Mouse (Mus musculus) retina, adult 2 months (tissue): ENCODE measurements at regions not wholly inside any gene's neighbourhood (a gene's known extent, or its start where the extent isn't known, plus 50 kb on each side); places are given as distances from the start of the nearest gene placed in this dataset.

ENCODE experiments used
- DNase-seq: peaks from one replicate; pipeline ENCODE4 v3.0.0-alpha.2; 2012; ENCODE audit warnings: low read depth, low spot score

DNA sequence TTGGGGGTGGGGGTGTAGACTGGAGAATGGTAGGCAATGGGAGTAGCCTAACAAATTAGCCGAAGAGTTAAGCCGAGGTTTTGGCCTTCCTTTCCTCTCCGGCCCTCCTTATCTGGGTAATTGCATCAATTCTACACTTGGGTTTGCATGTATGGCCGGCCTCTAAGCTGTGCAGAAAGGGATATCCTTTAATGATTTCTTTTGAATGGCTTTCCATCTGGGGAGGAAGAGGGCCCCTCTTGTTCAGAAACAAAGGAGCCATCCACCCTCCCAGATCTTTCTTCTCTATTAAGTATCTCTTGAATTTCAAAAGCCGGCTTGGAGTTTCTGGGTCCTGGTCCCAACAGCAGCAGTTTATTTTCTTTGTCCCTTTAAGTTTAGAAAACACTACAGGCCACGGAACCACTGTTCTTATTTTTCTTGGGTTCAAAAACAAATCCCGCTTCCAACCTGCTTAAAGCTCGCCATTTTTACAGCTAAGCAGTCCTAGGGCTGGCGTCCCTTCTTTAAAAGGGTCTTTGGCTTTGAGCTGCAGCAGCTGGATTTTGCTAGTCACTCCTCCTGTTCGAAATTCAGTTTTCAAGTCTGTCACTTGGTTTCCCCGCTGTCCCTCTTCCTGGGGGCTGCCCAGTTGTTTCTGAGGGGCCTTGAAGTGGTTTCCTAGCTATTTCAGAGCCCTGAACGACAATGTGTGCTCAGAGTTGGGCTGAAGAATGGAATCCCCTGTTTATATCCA, 73.1 kb upstream of the Lrig1 start:
- DNase-seq, result no peak

DNA sequence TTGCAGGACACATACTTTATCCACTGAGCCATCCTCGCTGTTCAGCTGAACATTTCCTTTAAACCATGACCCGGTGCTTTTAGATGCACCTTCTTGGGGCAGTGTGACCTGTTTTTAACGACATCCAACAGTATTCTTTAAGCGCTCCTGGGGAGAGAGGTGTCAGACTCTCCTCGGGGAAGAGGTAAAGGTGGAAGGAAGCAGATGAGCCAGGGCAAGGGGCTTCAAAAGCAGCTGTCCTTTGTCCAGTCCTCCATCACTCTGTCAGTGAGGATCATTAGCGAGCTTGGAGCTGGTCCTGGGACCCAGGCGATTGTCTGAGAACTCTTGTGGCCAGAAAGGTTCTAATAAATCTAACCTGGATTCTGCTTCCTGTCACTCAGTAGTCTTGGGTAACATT, 72.4 kb upstream of the Lrig1 start:
- no peak for DNase-seq

DNA sequence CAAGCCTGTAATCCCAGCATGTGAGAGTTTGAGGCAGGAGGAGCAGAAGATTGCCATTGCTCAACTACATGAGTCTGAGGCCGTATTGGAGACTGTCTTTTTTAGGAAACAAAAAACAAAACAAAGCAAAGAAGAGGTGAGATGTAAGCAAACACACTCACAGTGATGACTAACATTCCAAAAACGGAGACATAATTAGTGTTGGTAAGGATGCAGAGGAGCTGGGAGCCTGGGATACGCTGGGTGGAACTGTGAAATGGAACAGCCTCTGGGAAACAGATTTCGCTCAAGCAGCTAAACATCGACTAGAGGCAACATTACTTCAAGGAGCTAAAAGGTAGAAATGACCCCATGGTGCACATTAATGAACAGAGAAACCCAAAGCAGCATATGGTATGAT, 68.3 kb upstream of the Lrig1 start:
- no peak for DNase-seq

DNA sequence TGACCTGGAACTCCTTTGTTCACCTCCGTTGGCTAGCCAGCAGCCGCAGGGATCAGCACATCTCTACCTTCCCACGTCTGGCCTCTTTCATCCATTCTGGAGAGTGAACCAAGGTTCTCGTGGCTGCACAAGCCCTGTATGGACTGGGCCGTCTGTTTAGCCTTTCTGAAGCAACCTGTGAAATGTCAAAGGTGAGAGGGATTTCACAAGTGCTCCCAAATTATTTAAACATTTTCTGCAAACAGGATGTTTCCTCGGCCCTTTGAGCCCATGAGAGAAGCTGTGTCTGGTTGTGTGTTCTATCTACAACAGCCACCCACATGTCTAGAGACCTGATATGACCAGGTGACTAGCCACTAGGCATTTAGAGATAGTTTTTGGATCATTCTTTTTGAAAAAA, 65.8 kb upstream of the Lrig1 start:
- no peak for DNase-seq

DNA sequence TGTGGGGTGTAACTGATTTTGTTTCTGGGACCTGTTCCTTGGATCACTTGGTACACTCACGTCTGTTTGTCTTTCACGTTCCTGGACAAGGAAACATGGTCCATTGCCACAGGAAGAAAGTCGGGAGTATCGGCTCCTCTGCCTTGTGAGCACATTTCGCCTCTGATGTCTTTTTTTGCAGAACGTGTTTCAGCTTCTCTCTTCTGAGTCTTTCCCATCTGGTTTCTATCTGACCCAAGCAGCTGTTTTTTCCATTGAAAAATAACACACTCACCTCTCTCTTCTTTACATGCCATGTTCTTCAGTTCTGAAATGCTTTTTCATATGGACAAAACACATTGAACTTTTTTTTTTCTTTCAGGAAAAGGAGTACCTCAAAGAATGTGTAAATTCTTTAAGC, 61.4 kb upstream of the Lrig1 start:
- no peak for DNase-seq

DNA sequence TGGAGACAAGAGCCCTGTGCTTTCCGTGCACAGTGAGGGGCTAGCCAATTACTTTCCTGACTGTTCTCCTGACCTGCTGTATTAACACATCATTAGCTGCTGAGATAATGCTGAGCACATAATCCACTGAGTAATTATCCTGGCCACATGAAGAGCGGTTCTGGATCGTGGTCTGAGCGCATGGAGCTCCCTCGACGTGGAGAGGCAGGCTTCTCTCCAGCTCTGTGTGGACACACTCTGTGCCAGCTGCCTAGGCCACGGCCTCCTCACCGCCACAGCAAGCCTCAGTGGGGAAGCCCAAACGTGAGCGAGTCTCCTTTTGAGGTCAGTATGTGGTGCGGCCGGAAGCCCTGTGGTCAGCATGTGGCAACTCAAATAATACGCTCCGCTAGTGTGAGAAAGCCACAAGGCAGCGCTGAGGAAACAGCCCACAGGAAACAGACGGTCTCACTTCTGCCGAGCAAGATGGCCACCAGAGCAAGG, 60.7 kb upstream of the Lrig1 start:
- DNase-seq, result no peak

DNA sequence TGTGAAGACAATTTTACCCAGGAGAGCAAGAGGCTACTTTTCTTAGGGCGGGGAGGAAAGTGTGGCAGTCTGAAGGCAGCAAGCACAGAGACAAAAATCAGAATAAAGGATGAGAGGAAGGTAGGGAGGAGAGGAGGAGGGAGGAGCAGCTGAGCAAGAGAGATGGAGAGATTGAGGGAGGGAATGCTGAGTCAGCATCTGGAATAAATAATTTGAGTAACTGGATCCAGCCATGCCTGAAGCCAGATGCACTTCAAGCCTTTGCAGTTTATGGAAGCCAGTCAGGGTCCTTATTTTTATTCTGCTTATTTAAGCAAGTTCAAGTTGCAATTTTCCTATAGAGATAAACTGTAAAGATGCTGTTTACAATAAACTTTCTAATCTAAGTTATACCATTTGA, 59.7 kb upstream of the Lrig1 start:
- DNase-seq, result no peak

DNA sequence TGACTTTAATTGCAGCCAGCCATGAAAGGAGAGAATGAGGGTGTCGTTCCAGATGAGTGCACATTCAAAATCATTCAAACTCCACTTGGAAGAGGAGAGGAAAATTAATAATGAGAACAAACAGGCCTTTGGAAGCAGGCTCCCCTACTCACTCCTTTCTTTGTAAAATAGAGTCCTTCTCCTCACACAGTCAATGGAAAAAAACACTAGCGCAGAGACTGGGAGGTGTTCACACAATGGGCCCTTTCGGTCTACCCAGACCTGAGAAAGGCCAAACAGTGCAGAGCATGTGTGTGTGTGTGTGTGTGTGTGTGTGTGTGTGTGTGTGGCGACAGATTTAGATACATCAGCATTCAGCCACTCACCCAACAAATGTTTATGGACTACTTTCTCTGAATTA, 56.0 kb upstream of the Lrig1 start:
- DNase-seq, result no peak

DNA sequence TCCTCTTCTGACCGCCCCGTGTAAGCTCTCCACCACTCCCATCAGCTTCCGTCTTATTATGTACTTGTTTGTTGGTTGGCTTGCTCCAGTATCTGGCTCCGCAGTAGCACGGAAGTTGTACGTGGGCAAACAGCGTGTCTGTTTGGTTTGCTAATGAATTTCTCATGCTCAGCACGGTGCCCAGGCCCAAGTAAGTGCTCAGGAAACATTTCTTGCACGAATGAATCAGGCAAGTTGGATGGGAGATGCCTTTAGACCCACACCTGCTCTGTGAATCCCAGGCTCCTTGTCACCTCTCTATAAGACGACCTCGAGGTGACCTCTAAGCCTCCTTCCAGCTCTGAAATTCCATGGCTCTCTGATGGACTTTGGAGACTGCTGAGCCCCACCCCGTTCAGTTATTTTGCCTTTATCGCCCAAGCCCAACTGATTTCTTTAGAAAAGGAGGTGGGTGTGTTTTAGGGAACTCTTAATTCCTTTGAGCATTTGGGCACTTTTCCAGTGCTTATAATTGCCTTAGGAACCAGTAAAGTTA, 55.4 kb upstream of the Lrig1 start:
- no peak for DNase-seq

DNA sequence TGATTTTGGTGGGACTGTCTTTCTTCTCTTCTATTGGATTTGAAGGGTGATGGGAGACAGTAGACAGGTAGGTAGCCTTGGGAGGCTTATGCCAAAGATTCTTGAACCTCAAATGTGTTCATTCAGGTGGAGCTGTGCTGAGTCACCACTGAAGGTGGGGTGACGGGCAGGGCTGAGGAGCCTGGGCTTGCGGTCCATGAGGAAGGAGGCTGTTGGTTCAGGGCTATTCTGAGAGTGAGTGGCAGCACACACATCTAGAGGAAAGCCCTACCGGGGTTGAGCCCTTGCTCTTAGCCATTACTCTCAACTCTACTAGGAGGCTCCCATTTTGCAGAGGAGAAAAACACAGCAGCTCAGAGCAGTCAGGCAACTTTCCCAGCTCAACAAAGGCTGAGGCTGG, 54.6 kb upstream of the Lrig1 start:
- DNase-seq, result no peak

DNA sequence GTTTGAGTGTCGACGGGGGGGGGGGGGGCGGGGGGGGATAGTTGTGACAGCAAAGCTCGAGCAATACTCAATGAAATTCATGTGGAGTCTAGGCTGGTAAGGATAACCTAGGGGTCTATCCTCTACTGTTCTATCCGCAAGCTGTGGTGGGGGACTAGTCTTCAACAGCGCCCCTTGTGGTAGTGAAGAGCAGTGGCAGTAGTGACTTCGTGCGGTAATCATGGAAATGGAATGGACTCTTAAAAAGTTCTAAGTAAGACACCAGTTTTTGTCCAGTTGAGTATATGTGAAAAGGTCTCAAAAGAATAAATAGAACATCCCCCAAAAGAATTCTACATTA, 51.1 kb upstream of the Lrig1 start:
- no peak for DNase-seq

DNA sequence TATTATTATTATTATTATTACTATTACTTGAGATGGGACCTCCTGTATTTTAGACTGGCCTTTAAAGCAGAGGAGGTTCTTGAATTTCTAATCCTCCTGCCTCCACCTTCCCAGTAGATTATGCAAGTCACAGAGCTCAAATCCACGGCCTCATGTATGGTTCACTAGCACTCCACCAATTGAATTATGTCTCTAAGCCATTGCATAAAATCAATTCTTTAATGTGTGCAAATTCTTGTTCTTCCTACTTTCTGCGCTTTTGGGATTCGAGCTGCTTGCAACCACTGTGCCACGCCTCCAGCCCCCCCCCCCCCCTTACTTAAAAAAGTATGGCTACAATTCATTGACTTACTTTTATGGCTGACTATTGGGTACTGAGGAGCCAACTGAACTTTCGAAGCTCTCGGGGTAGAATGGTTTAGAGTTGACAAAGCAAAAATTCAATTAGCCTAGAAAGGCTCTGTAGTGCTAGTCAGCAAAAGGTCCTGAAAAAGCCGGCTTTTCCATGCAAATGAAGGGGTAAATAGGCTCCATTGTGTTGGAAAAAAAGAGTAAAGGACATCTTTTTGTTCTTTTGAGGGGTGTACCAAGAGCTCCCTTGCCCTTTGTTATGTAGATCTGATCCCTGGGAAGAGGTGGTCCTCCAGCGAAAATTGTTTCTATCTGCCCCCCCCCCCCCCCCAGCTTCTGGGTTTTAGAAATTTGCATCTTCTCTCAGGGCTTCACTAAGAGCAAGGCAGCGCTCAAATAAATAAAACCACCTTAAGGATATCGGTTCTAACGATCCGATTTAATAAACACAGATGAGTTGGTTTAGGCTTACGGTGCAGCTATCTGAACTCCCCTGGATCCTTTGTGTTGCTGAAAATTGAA, 50.5 kb upstream of the Lrig1 start:
- DNase-seq, result no peak
